Mouse (Mus musculus): ENCODE results near the gene Pla2g7.

DNA sequence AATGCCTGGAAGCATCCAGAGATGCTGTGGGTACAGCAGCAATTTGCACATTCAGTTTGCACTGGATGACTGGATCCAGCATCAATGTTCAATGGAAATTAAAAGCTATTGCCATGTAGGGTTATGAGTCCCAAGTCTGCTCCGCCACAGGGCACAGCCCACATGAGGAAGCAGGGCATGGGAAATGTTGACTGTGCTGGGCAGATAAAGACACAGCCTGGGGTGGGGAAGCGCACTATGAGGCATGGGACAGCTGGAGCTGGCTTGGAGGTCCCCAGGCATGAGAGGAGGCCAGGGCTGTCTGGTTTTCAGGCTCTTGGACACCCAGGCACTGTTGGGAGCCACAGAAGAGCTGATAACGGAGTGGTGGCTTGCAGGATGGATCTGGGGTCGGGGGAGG lies 23.9 kb upstream of the Pla2g7 start:
- TF ChIP-seq POLR2A (IDR thresholded peaks at IDR 0.05; ENCODE audit: control insufficient read depth, low read depth, low read length) (no peak), CTCF (IDR thresholded peaks at IDR 0.05; ENCODE audit: control insufficient read depth, insufficient read depth, insufficient replicate concordance, low read depth, low read length) (no peak)
